Mouse (Mus musculus) 416B (cell line): ENCODE measurements around the gene Casc3.

Source experiments
- DNase-seq: peaks from one replicate; pipeline ENCODE4 v3.0.0; 2011; ENCODE audit warnings: low read depth

The Casc3 gene

DNA sequence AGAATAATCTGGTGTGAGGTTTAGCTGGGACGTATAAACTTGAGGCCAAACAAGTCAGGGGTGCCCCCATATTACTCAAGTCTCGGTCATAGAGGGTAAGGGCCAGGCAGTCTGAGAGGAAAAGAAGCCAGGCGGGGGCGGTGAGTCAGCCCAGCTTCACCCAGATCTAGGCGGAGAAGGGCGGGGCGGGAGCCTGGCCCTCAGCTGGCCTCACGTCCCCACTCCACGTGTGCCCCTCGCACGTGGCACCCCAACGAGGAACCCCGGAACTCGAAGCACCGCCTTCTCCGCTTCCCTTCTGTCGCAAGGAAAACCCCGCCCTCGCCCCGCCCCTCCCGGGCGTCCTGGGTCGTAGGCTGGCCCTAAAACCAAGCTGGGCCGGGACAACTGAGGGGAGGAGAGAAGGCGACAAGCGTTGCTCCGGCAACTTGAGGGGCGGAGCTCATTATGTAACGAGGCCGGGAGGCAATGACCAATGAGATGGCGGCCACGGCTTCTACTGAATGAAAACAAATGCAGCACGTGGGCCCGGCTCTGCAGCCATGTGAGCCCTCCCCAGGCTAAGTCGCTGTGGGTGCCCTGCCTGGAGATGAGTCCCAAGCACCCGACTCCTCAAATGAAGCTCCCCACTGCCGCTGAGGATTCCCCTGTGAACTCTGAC is 30.9 kb upstream of the Casc3 start:
- DNase-seq = peak; percentile 99

DNA sequence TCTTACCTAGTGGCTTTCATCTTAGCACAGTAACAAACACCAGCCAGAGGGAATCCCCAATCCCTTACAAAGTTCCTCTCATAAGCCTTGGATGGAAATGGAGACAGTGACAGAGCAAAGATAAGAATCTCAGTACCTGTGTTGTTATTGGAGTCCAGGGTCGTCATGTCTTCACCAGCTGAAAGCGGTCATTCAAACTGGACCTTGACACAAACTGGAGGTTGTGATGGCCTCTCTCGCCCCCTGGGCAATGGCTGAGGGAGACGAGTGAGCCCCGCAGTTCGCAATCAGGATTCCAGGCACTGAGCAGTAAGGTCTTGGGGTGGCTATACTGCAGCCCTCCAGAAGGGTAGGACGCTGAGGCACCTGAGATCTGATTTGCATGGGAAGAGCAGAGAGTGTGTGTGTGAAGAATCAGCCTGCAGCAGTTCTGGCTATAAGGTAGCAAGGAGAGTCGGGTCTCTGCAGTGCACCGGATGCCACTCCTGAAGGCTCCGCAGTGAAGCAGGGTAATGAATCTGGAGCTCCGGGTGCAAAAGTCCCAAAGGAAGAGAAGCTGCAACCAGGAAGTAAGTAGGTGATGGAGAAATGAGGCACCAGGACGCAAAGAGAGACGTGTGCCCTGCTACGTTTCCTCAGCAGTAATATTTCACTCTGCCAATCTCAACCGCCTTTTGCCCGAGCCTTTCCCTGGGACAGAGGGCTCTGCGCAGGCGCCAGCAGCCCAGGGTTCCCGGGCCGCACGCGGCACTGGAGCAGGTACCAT is 29.9 kb upstream of the Casc3 start, which contains the start of gene Nr1d1:
Gene Nr1d1 (minus strand): TSS at position 752 of the 766 bp plus-strand sequence.
- no peak for DNase-seq

DNA sequence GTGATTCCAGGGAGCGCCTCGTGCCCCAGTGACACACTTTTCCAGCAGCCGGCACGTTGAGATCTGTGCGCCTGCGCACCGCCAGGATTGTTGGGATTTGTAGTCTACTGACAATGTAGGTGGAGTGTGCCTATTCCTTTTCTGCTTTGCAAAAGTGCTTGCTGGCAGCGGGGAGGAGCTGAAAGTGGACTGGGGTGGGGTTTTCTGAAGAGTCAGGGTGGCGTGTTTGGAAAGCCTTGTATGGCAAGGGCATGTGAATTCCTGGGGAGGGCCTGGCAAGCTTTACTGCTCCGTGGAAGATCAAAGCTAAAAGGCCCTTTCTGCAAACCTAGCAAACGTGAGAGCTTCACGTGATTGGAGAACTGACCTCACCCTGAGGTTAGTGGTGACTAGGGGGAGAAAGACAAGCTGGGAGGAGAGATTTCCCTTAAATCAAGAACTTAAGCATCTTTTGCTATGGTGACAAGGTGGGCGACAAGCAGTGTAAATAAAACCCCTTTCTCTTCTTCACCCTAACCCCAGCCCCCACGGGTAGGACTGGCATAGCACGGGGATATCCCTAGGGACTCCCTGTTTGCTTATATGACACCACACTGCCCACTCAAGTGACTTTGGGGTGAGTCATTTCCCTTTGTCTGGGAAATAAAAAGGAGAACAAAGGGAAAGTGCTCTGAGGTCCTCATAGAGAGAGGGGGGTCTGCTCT is 29.2 kb upstream of the Casc3 start:
- peak; percentile 98 for DNase-seq

DNA sequence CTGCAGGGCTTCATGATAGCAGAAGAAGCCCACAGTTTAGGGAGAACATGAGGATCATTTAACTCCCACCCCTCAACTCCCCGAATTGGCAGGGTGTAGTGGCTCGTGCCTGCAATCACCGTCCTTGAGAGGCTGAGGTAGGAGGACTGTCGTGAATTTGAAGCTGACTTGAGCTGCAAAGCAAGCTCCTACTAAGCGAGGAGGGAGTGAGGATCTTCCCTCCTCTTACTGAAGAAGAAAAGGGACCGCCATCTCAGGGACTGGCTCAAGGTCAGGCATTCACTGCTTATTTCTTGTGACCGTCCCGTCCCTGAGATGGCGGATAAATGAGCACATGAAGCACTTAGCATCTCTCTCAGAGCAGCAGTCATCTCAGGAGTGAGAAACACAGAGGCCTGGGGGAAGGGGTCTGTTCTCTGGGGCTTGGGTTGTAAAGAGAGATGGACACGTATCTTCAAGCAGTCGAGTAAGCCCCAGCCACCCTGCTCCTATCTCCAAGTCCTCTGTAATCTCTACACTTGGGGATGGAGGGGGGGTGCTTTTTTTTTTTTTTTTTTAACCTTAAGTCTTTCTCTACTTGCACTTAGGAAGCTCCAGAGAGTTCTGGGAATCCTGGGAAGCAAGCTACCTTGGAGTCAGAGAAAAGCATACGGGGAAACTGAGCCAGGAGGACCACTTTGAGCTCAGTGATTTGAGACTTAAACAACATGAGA is 28.5 kb upstream of the Casc3 start:
- no peak for DNase-seq

DNA sequence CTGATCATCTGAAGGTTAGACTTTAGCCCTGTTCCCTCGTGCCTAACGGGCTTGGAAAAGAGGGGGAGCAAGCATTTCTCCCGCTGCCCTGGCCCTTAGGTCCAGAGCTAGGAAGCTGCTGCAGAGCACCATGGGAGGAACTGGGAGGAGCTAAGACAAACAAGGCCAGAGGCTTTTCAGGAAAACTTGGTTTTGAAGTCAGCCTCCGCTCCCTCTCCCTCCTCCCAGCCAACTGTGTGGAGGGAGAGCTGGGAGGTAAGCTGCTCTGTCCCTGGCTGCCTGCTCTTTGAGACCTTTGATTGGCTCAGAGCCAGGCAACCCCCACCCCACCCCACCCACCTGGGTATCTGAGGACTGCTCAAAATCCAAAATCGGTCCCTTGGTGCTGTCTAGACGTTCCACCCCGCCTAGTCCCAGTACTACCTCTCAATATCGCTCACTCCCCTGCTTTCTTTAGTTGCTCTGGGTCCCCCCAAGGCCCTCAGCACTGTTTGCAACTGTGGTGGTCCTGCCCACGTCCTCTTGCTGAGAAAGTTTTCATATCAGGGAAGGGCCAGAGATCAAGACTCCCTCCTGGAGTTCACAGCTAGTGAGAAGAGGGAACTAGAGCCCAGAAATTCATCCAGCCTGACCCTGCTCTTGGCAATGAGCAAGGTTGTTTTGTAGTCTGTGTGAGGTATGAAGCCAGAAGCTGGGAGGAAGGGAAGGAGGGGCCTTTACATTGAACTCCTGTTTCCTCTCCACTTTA is 27.7 kb upstream of the Casc3 start:
- DNase-seq = peak; percentile 85

DNA sequence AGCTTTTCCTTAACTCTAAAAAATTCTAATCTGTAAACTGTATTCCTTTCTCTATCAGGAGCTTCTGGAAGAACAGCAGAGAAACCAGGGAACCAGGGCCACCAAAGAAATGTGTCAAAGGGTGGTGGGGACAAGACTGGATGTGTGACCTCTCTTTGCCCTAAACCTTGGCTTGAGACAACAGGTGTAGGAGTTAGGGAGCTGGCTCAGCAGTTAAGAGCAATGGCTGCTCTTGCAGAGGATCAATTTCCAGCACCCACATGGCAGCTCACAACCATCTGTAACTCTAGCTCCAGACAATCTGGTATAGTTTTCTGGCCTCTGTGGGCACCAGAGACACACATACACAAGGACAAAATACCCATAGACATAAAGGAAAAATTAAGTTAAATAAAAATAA is 26.8 kb upstream of the Casc3 start:
- no peak for DNase-seq

DNA sequence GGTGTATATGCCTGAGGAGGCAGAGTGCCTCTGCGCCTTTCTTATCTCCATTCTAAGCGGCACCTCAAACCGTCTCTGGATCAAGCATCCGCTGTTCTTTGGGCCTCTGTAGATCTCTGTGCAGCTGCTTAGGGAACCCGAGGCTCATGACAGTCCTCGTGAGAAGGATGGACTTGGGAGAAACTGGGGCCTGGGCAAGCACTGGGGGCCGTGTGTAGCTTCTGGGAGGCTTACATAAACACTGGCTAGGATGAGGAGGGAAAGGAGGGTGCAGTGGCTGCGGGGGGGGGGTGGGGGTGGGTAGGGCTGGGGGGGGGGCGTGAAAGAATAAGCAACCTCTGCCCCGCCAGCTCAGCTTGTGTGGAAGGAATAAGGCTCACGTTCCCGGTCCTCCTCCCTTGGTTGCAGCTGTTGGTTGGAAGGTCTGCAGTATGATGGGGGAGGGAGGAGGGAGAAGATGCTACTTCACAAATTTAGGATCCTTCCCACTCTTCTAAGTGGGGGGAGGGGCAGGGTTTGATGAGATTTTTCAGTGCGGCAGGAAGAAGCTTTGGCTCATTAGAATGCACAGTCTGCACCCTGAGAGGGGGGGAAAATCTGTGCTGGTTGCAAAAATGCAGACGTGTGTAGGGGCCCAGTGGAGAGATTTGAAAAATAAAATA is 22.7 kb upstream of the Casc3 start:
- DNase-seq = no peak

DNA sequence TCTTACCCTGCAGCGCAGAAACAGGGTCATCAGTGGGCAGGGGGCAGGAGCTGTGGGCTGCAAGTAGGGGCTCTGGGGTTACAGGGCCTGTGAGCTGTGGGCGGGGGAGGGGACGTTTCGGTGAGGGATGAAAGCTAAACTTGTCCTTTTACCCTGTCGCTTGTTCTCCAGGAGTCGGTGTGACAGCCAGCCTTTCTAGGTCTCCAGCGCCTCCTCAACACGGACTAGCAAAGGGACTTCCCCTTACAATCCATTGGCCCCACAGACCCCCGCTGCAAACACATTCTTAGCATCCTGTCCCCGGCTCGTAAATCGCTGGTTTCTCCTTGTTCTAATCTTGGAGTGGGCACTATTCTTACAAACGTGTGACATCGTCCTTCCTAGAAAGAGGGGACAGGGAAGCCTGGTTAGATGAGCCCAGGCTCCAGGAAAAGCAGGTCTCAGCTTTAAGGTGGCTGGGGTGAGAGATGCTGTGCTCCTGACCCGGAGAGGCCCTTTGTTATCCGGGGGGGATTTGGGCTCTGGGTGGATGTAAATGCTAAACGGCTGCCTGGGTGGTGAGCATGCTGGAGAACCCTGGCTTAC is 22.0 kb upstream of the Casc3 start:
- peak; percentile 52 for DNase-seq

DNA sequence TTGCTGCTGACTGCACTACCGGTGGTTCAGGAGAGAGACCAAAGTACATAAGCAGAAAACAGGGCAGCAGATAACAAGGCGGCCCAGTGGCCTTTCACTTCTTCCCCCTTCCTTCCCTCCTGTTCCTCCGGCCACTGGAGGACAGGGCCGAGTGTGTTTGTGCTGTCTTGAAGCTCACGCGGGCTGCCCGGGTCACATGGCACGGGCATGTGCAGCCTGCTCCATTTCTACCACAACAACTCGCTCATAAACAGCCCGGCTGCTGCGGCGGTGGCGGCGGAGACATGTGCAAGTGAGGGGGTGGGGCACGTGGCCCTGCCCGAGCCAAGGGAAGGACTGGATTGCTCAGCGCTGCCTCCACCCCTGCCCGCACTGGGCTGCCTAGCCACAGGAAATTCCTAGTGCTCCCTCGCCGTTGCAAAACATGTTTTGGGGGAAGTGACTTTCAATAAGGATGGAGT is 21.4 kb upstream of the Casc3 start:
- DNase-seq = peak; percentile 86

DNA sequence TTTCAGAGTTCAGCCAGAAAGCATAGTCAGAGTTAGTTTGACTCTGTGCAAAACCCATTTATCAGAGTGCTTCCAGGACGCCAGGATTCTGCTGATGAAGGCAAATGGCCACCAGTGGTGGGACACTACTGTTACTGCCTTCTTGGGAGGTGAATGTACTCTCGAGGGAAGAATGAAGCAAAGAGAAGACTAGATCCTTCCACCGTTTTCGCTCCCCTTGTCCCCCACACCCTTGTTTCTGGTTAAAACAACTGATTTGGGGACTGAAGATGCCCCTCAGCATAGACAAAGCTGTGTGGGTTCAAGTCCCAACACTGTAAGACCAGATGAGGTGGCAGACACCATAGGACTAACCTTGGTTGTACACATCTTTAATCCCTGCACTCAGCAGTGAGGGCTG is 20.6 kb upstream of the Casc3 start:
- no peak for DNase-seq

DNA sequence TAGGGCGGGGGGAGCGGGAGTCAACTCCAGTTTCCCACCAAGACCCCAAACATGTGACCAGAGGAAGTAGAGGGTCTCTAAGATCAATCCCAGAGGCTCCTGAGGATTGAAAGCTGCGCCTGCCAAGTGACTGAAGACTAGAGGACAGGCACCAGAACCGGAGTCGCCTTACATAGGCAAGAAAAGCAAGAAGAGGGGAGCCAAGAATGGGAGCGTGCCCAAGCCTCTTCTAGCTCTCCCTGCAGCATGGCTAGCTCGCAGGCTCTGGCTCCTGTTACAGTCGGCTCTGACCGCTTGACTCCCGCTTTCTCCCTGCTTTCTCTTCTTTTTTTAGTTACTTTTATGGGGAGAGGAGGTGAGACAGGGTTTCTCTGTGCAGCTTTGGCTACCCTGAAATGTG is 19.5 kb upstream of the Casc3 start:
- no peak for DNase-seq

DNA sequence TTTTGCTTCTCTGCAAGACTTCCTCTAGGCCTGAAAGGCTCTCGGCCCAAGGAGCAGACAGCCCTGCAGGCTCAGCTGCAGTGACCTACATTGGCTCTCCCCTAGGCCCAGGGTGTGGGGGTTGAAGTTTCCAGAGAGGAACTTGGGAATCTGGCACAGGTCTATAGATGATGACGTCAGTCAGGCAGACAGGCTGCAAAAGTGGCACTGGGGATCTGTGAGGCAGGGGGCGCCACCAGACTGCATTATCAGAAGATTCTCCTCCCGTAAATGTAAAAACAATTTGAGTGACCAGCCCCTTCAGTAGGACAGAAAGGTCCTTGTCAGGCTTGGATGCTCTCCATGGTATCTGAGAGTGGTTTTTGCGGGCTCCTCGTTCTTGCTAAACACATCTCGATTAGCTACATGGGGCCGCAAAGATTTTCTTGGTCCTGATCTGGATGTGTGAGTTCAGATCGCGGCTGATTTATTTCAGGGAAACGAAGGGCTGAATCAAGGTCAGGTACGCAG is 18.9 kb upstream of the Casc3 start:
- peak; percentile 75 for DNase-seq

DNA sequence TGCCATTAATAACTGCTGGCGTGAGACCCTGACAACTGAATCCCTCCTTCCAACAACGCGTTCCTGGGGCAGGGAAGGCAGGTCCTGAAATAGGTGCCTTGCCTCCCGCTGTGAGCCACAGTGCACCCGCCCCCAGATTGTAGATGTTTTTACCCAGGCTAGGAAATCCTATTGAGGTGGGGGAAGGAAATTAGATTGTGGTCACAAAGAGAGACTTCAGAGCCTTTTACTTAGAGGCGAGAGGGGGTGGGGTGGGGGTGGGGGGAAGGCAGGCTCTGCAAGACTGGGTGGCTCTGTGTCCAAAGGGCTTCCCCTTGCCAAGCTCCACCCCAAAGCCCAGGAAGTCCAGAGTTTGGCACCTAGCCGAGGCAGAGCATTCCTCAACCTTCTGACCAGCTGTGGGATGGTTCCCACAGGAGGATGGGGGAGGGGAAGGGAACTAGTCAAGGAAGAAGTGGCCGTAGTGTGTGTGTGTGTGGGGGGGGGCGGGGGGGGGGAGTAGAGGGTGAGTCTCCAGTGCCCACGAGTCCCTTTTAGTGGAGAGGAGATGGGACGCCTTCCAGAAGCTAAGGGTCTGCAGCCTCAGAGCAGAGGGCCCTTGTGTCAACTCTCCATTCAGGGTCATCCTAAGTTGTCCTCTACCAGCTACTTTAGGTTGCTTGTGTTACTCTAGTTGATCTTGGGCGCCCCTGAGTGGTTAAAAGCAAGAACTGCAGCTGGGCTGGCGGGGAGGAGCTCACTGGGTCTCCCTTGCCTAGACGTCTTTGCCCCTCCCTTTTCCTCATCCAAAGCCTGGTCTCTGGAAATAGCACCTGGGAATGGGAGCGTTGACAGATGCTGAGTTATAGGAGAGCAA is 18.1 kb upstream of the Casc3 start:
- peak; percentile 94 for DNase-seq

DNA sequence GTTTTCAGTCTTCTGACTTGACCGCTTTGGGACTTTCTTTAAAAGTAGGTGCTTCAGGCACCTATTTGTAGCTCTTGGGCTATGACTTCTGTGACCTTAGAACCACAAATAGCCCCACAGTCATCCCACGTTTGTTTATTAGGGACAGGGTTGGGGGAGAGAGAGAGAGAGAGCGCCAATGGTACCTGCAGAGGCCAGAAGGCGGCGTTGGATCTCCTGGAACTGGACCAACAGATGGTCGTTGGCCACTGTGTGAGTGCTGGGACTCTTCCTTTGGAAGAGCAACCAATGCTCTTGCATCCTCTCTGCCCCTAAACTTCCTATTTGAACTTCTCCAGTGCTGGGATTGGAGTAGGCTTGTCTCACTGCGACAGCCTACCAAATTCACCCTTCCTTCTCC is 17.5 kb upstream of the Casc3 start:
- no peak for DNase-seq

DNA sequence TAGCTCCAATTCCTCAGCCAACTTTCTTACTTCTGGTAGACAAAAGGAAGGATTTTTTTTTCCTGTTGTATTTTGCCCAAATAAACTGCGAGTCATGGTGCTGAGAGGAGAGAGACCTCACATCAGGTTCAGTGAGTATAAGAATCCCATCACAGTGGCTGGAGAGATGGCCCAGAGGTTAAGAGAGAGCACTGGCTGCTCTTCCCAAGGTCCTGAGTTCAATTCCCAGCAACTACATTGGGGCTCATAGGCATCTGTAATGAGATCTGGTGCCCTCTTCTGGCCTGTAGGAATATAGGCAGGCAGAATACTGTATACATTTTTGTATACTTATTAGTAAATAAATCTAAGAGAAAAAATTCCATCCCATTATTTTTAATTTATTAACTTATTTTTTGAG is 17.0 kb upstream of the Casc3 start:
- DNase-seq = peak; percentile 61

DNA sequence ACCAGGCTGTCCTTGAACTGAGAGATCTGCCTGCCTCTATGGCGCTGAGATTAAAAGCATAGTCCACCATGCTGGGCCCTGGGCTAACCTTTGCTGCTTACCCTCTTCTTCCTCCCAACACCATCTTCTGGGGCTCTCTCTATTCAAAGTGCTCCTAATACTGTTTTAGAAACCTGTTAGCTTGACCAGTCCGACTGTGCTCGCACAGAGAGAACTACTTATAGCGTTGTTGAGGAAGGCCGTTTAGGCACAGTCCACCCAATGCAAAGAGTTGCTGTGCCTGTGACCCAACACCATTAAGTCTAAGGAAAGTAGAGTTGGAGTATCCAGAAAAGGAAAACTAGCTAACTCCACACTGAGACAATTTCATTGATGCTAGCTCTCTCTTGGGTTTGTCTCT is 16.6 kb upstream of the Casc3 start:
- DNase-seq = peak; percentile 34

DNA sequence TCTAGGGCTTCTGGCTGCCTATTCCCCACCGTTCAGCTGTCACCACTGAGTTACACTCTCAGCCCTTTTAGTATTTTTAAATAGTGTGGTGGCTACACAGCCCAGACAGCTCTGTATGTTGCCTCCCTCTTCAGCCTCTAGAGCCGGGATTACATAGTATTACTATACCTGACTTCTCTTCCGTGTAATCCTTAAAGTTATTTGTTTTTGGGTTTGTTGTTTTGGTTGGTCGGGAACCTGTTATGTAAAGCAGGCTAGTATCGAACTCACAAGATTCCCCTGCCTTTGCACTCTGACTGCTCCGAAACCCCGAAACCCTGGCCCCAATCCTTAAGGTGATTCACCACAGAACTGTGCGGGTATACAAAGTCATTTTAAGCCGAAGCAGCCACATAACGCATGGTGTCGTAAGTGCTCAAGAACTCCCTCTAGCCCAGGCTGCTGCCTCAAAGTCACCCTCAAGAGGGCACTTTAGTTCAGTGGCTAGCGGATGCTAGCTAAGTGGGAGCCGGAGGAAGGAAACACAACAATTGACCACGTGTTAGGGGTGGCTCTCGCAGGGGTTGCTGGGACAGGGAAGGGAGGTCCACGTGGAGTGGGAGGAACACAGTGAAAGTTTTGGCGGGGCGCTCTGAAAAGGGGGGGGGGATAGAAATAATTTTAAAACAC is 16.0 kb upstream of the Casc3 start:
- DNase-seq = peak; percentile 99

DNA sequence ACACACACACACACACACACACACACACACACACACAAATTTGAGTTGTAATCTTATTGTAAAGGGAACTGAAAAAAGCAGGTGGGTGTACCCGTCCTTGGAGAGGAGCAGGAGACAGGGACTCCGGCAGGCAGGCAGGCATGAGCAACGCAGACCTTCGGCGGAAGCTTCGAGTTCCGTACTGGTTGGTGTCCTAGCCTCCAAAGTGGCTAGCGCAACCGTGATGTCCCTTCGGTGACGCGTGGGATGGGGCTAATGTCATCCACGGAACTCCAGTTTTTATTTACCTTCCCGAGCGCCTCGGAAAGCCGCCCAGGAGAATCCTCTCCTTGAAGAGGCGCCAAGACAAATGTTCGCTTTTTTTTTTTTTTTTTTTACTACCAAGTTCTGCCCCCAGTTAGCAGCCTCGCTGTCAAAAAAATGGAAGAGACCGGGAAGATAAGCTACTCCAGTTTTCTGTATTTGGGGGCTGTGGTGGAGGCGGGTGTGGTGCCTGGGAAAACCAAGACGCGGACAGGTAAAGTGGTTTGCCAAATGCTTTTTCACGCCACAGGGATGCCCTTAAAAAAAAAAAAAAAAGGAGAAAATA is 15.4 kb upstream of the Casc3 start:
- no peak for DNase-seq

DNA sequence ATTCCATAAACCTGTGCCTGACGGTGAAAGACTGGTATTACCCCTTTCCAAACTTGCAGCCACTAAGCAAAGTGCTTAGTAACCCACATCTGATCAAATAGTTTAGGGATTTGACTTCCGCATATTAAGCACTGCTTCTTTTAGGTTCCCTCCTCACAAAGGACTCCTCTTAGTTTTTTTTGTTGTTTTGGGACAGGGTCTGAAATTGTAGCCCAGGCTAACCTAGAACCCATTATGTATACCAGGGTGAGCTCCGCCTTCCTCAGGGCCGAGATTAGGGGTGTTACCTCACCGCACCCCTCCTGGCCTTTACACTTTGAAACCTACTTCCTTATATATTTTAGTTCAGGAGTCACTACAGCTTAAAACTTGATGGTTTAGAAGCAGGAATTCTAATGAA is 14.9 kb upstream of the Casc3 start:
- DNase-seq = peak; percentile 66
